Mouse (Mus musculus): ENCODE measurements around the gene Grm5.

DNA sequence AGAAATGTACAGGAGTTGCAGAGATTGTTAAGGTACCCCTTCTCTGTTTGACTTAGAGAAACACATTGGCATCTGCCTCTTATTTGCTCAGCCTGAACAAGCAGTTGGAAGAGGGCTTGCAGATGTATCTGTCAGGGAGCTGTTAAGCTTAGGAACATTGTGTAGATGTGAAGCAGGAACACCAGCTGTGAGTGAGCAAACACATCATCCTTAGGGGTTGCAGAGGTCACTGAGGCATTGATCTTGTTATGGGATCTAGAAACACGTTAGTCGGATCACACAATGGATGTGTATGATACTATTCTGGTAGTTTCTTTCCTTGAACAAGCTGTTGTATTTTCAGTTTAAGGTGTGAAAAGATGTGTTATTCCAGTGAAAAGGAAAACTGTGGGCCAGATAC is 472.5 kb downstream of the Grm5 start:
- TF ChIP-seq CTCF (IDR thresholded peaks at IDR 0.05; ENCODE audit: extremely low read depth, insufficient read length, insufficient replicate concordance, low read depth, low read length): no peak
- no peak for TF ChIP-seq POLR2A (IDR thresholded peaks at IDR 0.05; ENCODE audit: low read depth, low read length)
